Mouse (Mus musculus) embryonic facial prominence, embryonic 10.5 days (tissue): ENCODE data around the gene Ank3. TPM values are rescaled to one million over a fixed set of nuclear protein-coding genes. Genes with fewer than 3 reads are reported as not detected.
A peak's percentile ranks its signal among the peaks of the same experiment; 100 is the strongest.

Experiments used
- DNase-seq: peaks from one replicate; pipeline ENCODE4 v3.0.0-alpha.2; 2017; ENCODE audit warnings: low spot score
- H3K27ac ChIP-seq: fragments of 300-500 bp; sonication (generic); replicated peaks from 2 replicates; pipeline ENCODE4 v1.5.1; 2016; ENCODE audit warnings: mild to moderate bottlenecking
- H3K27me3 ChIP-seq: fragments of 300-500 bp; sonication (generic); replicated peaks from 2 replicates; pipeline ENCODE4 v1.6.1; 2016; ENCODE audit warnings: low read depth, mild to moderate bottlenecking; ENCODE audit not compliant: poor library complexity, severe bottlenecking
- H3K36me3 ChIP-seq: fragments of 300-500 bp; sonication (generic); replicated peaks from 2 replicates; pipeline ENCODE4 v1.6.1; 2016; ENCODE audit warnings: mild to moderate bottlenecking, moderate library complexity
- H3K4me1 ChIP-seq: fragments of 300-500 bp; sonication (generic); 2 replicates; pipeline ENCODE4 v1.6.1; 2016
- H3K4me3 ChIP-seq: fragments of 300-500 bp; sonication (generic); 2 replicates; pipeline ENCODE4 v1.5.1; 2016; ENCODE audit warnings: mild to moderate bottlenecking, moderate library complexity
- H3K9me3 ChIP-seq: fragments of 300-500 bp; sonication (generic); 2 replicates; pipeline ENCODE4 v1.6.1; 2016; ENCODE audit warnings: mild to moderate bottlenecking
- WGBS: fragments of 180-500 bp; shearing (Covaris S2); methylation state at CpG from one replicate; pipeline ENCODE4 v1.1.7; 2016; 5-methylcytosine and 5-hydroxymethylcytosine counted together
- polyA plus RNA-seq: library from polyadenylated mRNA; unstranded; fragments of >200 nt; fragmentation: Nextera tagmentation; extraction: Ambion mirVana; gene quantifications from 2 replicates; pipeline ENCODE4 v1.2.1, GENCODE M21; 2016

Gene Ank3
- polyA plus RNA-seq, 1 experiment from 2014 or later, result 36.9 TPM

DNA sequence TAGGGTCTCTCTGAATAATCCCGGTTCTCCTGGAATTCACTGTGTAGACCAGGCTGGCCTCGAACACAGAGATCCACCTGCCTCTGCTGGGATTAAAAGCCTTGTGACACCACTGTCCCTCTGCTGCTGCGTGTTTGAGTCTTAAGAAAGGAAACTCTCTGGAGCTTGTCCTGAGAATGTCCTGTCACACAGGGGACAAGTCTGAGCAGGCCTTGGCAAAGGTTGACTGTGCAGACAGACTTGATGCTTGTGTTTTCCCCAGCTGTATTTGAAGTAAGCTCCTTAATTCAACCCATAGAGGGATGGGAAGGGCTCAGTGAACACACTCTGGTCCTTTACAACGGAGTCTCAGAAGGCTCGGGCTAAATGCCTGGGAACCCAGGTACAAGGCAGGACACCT, 474.3 kb downstream of the Ank3 start:
- Histone ChIP-seq H3K4me3 (no peak overlapping the region), H3K27me3 (no peaks in the 10 kb centered on the region), H3K36me3 (peaks cover 6% of the 10 kb centered on the region; the same call in 1 of the 2 replicates), H3K27ac (no peak overlapping the region), H3K9me3 (no peaks in the 10 kb centered on the region), H3K4me1 (no peaks in the 10 kb centered on the region)
- 82% methylated on average over 5 of the region's 5 CpGs for WGBS
- DNase-seq, result no peak

- H3K27me3 ChIP-seq, result no peaks in the 10 kb centered on the region
- no peak for DNase-seq
- no peak overlapping the region for H3K27ac ChIP-seq
- H3K9me3 ChIP-seq, result no peaks in the 10 kb centered on the region
- WGBS, result 87% methylated on average over 14 of the region's 14 CpGs
- no peaks in the 10 kb centered on the region for H3K4me1 ChIP-seq
- H3K4me3 ChIP-seq, result no peak overlapping the region
- peaks cover 13% of the 10 kb centered on the region; the same call in 1 of the 2 replicates for H3K36me3 ChIP-seq
These were observed 476.2 kb downstream of the Ank3 start for GRCm38 (mm10) chr10:69874806-69875205.

GRCm38 (mm10) chr10:69883935-69884680, 485.5 kb downstream of the Ank3 start:
- WGBS, result 92% methylated on average over 4 of the region's 4 CpGs

DNA sequence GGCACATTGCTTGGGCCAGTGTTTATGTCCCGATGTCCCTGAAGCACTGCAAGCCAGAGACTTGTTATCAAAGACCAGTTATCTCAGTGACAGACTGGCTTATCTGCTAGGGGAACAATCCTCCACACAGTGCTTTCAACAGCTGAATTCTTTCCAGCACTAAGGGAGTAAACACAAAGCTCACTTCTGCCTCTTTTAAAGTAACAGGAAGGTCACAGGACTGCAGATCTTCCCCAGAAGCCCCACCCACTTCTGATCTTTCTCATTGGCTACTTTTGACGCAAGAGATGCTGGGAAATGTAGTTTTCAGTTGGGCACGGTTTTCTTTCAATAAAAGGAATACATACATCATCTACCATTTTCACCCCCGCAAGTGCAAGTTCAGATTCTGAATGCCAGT, 489.8 kb downstream of the Ank3 start:
- peaks cover 32% of the 10 kb centered on the region for H3K36me3 ChIP-seq
- H3K9me3 ChIP-seq, result no peaks in the 10 kb centered on the region
- no peaks in the 10 kb centered on the region for H3K4me1 ChIP-seq
- H3K27ac ChIP-seq, result no peak overlapping the region
- H3K4me3 ChIP-seq, result peak overlapping the region; percentile 16; the same call in 1 of the 2 replicates
- DNase-seq, result no peak
- 32% methylated on average over 4 of the region's 4 CpGs for WGBS
- H3K27me3 ChIP-seq, result no peaks in the 10 kb centered on the region

More at GRCm38 (mm10) chr10:69883935-69884680, 485.5 kb downstream of the Ank3 start:
- Histone ChIP-seq H3K4me1 (no peaks in the 10 kb centered on the region), H3K9me3 (no peaks in the 10 kb centered on the region), H3K4me3 (no peak overlapping the region), H3K27ac (no peak overlapping the region), H3K27me3 (no peaks in the 10 kb centered on the region), H3K36me3 (peaks cover 57% of the 10 kb centered on the region)
- DNase-seq, result no peak

- DNase-seq, result peak; percentile 42
- no peaks in the 10 kb centered on the region for H3K9me3 ChIP-seq
- H3K27ac ChIP-seq, result no peak overlapping the region
- H3K4me3 ChIP-seq, result no peak overlapping the region
- 22% methylated on average over 6 of the region's 6 CpGs for WGBS
- peaks cover 24% of the 10 kb centered on the region for H3K36me3 ChIP-seq
- no peaks in the 10 kb centered on the region for H3K4me1 ChIP-seq
- H3K27me3 ChIP-seq, result no peaks in the 10 kb centered on the region
These were observed 491.2 kb downstream of the Ank3 start for GRCm38 (mm10) chr10:69889779-69890178.

DNA sequence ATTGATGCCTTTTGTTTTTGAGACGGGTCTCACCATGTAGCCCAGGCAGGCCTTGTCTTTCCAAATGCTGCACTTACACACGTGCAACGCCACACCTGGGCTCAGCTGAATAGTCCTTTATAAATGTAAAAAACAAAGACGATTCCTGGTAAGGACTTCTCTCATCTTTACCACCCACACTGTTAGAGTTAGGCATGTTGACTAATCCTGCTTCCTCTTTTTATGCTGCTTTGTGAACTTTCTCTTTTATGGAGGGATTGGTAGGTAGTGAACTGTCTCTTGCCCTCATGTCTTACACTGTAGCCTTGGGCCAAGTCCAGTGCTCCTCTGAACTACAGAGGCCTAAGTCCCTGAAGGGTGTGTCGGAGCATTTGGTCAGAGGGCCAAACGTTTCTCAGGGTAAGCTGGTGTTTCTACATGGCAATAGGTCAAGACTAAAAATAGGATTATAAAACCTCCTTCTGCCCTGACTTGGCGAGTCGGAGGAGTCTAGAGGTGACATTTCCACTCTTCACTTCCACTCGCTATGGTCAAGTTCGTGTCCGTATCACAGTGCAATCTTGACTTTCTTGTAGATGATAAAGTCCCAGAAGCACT, 491.9 kb downstream of the Ank3 start:
- no peak for DNase-seq
- 85% methylated on average over 11 of the region's 11 CpGs for WGBS
- Histone ChIP-seq H3K36me3 (peaks cover 17% of the 10 kb centered on the region), H3K27ac (no peak overlapping the region), H3K4me1 (no peaks in the 10 kb centered on the region), H3K9me3 (no peaks in the 10 kb centered on the region), H3K4me3 (no peak overlapping the region), H3K27me3 (no peaks in the 10 kb centered on the region)

GRCm38 (mm10) chr10:69892162-69892561, 493.6 kb downstream of the Ank3 start:
- DNase-seq, result no peak
- Histone ChIP-seq H3K4me3 (no peak overlapping the region), H3K27me3 (no peaks in the 10 kb centered on the region), H3K27ac (no peak overlapping the region), H3K9me3 (no peaks in the 10 kb centered on the region), H3K36me3 (peaks cover 12% of the 10 kb centered on the region), H3K4me1 (no peaks in the 10 kb centered on the region)
- WGBS, result 94% methylated on average over 18 of the region's 18 CpGs

GRCm38 (mm10) chr10:69895606-69896005, 497.0 kb downstream of the Ank3 start:
- H3K27ac ChIP-seq, result no peak overlapping the region
- H3K9me3 ChIP-seq, result no peaks in the 10 kb centered on the region
- no peak overlapping the region for H3K4me3 ChIP-seq
- DNase-seq, result no peak
- H3K4me1 ChIP-seq, result no peaks in the 10 kb centered on the region
- no peaks in the 10 kb centered on the region for H3K27me3 ChIP-seq
- 69% methylated on average over 9 of the region's 9 CpGs for WGBS
- peaks cover 27% of the 10 kb centered on the region for H3K36me3 ChIP-seq

GRCm38 (mm10) chr10:69897927-69898326, 499.4 kb downstream of the Ank3 start:
- DNase-seq, result no peak
- H3K27me3 ChIP-seq, result no peaks in the 10 kb centered on the region
- no peak overlapping the region for H3K4me3 ChIP-seq
- peaks cover 31% of the 10 kb centered on the region for H3K36me3 ChIP-seq
- WGBS, result 77% methylated on average over 5 of the region's 5 CpGs
- no peaks in the 10 kb centered on the region for H3K9me3 ChIP-seq
- no peak overlapping the region for H3K27ac ChIP-seq
- H3K4me1 ChIP-seq, result no peaks in the 10 kb centered on the region

- WGBS, result 92% methylated on average over 8 of the region's 8 CpGs
- H3K36me3 ChIP-seq, result peaks cover 28% of the 10 kb centered on the region
- no peaks in the 10 kb centered on the region for H3K9me3 ChIP-seq
- H3K4me1 ChIP-seq, result no peaks in the 10 kb centered on the region
- no peak for DNase-seq
- H3K4me3 ChIP-seq, result no peak overlapping the region
- H3K27me3 ChIP-seq, result no peaks in the 10 kb centered on the region
- no peak overlapping the region for H3K27ac ChIP-seq
These were observed 500.2 kb downstream of the Ank3 start for GRCm38 (mm10) chr10:69898821-69899220.

GRCm38 (mm10) chr10:69899788-69900187, 501.2 kb downstream of the Ank3 start:
- WGBS, result 87% methylated on average over 3 of the region's 3 CpGs
- no peak overlapping the region for H3K4me3 ChIP-seq
- DNase-seq, result no peak
- H3K4me1 ChIP-seq, result no peaks in the 10 kb centered on the region
- peaks cover 23% of the 10 kb centered on the region for H3K36me3 ChIP-seq
- H3K27me3 ChIP-seq, result no peaks in the 10 kb centered on the region
- no peak overlapping the region for H3K27ac ChIP-seq
- no peaks in the 10 kb centered on the region for H3K9me3 ChIP-seq

- H3K36me3 ChIP-seq, result peaks cover 23% of the 10 kb centered on the region
- H3K4me3 ChIP-seq, result no peak overlapping the region
- H3K27ac ChIP-seq, result no peak overlapping the region
- no peaks in the 10 kb centered on the region for H3K9me3 ChIP-seq
- no peaks in the 10 kb centered on the region for H3K27me3 ChIP-seq
- WGBS, result 81% methylated on average over 6 of the region's 6 CpGs
- no peak for DNase-seq
- H3K4me1 ChIP-seq, result no peaks in the 10 kb centered on the region
These were observed 503.5 kb downstream of the Ank3 start for GRCm38 (mm10) chr10:69902024-69902423.

- 0 out of 2 replicates have a peak, but pooled peaks cover 3% of the 10 kb centered on the region for H3K4me1 ChIP-seq
- no peak for DNase-seq
- WGBS, result 75% methylated on average over 10 of the region's 10 CpGs
These were observed 505.7 kb downstream of the Ank3 start for GRCm38 (mm10) chr10:69904321-69904720.

More at GRCm38 (mm10) chr10:69904321-69904720, 505.7 kb downstream of the Ank3 start:
- Histone ChIP-seq H3K27me3 (no peaks in the 10 kb centered on the region), H3K9me3 (no peaks in the 10 kb centered on the region), H3K36me3 (peaks cover 12% of the 10 kb centered on the region), H3K4me3 (no peak overlapping the region), H3K27ac (no peak overlapping the region)
